Mouse (Mus musculus) retina, postnatal 7 days (tissue): ENCODE measurements around the gene Dagla.

Experiments used
- DNase-seq: peaks from one replicate; pipeline ENCODE4 v3.0.0-alpha.2; 2012; ENCODE audit warnings: low read depth, low spot score

Dagla gene

DNA sequence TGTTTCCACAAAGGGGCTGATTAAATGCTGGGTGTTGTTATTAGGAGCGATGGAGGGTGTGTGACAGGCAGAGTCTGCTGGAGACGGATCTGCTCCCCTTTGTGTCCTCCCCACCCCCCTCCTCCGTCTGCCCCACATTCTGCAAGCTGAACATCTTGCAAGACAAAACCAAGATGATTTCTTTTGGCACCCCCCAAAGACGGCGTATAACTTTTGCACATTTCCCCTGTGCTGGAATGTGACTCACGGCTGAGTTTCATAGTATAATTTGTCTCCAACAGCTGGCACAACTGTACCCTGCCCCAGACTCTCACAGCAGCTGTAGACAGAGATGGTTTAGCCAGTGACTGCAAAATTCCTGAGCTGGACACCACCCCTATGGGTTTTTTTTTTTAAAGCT lies 3.3 kb upstream of the Dagla start:
- DNase-seq, result no peak

DNA sequence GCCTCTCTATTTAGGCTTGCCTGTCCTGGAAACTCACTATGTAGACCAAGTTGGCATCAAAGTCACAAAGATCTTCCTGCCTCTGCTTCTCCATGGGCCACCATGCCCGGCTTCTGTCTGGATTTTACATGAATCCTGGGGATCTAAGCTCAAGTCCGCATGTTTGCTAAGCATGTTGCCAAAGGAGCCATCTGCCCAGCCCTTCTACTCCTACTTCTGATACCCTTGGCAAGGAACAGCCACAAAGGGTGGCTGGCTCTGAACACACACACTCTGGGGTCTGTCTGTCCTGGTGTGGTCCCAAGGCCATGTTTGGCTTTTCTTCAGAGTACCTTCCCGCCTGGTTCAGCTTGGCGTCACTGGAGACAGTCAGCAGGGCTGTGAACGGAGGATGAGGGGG lies 2.7 kb upstream of the Dagla start:
- DNase-seq, result no peak

DNA sequence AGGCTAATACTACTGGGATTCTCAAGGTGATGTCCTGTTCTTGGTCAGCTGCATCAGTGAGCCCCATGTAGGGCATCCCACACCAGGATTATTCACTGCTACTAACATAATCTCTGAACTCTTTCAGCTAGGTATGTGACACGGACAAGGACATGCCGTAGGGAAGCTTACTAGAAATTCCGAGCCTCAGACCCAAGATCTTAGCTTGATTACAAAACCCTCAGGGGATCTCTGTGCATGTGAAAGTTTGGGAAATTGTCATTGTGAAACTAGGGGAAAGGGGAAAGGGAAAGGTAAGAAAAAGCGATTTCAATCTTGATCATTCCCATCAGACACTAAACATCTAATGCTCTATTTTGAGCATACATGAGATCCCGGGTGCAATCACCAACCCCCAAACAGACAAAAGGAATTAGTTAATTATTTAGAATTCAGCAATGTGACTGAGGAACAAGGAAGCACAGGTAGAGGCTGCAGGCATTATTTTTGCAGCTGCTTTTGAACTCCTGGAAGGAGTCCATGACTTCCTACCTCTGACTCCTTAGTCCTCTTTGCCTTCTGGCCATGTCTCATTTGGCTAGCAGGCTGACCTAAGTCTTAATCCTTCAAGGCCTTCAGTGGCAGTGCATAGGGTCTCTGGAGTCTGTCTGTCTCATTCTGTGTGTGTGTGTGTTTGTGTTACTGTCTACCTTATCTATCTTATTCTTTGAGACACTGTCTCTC lies 2.0 kb upstream of the Dagla start:
- DNase-seq, result no peak

DNA sequence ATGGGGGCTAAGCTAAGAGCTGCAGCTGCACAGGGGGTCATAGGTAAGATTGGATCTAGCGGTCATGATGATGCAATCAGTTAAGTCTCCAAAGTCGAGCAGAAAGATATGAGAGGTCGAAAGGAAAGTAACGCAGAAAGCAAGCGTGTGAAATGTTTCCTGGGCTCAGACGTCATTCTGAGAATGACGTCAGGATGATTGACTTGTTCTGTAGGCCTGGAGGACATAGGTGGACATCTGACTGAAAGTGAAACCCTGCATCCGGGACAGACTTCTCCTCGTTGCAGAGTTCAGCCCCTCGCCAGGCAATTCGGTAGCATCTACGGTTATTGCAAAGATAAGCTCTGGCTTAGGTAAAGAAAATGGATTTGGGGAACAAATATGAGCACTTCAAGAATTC lies 963 bp upstream of the Dagla start:
- DNase-seq, result no peak

DNA sequence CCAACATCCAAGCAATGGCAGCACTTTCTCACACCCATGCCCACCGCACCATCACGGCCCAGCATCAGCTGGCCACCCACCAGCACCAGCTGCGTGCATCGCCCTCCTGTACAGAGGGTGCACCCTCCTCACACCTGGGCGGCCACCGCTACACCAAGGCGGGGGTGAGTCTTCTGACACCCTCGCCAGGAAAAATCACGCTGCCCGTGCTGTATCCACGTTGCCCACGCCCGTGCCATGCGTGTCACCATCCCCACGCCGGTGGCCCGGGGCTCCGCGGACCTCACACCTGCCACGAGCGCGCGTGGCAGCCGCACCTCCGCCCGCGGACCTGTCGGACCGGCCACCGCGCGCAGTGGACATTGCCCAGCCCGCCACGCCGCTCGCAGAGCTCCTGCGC lies 282 bp downstream of the Dagla start:
- no peak for DNase-seq

DNA sequence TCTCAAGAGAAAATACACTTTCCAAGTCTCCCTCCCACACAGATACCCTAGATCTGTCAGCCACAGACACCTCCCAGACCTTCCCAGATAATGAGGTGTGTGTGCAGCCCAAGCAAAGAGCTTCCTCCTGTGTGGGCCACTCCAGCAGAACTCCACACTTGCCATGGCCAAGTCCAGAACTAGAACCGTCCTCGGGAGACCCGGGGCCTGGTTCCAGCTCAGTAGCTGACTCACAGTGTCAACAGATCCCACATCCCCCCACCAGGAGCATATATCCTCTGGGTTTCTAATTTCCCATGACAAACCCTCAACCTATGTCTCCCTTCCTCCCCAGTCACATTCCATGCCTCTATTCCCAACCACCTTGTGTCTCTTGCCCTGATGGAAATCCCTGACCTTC lies 1.8 kb downstream of the Dagla start:
- DNase-seq, result no peak

DNA sequence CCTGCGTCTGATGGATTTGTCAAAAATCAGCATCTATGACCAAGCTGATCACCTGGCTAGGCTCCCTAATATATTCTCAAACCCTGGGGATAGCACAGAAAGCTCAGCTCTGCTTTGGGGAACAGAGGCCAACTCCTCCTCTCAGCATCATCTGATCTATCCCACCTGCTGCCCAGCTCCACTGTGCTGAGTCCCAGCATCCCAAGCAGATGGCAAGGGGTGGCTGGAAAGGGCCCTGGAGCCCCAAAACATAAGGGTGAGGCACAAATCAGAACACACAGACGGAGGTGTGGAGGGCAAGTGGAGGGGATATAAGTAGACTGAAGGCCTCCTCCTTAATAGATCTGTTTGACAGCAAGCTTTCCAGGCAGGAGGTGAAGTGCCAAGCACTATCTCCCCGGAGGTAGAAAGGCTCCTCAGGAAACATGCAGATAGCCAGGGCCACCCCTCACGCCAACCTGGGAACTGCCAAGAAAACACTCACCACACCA lies 2.8 kb downstream of the Dagla start:
- DNase-seq, result no peak

DNA sequence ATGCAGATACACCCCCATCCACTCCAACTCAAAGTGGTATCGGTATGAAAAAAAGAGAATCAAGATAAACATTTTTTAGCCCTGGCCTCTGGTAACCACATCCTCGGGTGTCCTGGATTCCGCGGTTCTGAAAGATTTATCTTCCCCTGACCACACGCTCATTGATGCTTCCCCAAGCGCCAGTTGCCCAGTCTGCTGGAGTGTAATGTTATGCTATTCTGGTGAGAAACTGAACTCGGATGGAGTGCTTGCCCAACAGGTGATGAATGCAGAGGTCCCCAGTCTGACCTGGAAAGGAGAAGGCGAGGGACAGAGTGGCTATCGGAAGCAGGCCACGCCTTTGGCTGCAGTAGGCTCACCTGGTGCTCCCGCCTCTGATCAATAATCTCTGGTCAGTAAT lies 3.4 kb downstream of the Dagla start:
- no peak for DNase-seq

DNA sequence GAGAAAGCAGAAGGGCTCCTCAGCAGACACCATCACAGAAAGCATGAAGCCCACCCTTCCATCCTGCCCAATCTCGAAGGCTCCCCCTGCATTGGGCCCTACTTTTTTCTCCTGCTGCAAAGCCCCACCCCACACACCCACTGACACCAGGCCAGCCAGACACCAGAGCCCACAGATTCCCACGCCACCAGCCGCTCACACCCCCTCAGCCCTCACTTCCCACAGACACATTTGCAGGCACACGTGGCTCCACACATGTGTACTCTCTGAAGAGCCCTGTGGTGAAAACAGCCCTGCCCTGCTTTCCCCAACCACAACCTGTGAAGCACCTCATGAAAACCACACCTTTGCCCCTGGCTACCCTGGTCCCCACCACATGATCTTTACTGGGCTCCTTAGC lies 3.9 kb downstream of the Dagla start:
- DNase-seq, result no peak

DNA sequence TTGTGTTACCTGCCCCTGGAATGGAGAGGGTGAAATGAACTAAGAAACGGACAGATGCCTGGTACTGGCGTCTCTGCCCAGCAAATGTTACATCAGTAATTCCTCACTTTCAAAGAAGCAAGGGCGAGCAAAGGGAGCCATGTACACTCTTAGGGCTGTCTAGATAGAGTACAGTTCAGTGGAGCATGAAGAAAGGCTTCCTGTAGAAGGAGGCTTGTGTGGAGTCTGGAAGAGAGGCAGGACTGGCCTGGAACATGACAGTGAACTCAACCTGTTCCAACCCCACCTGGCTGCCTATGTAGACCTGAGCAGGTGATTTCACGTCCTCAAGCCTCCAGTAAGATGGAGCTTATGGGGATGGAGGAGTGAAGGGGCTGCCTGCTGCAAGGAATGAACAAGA lies 6.4 kb downstream of the Dagla start:
- no peak for DNase-seq

DNA sequence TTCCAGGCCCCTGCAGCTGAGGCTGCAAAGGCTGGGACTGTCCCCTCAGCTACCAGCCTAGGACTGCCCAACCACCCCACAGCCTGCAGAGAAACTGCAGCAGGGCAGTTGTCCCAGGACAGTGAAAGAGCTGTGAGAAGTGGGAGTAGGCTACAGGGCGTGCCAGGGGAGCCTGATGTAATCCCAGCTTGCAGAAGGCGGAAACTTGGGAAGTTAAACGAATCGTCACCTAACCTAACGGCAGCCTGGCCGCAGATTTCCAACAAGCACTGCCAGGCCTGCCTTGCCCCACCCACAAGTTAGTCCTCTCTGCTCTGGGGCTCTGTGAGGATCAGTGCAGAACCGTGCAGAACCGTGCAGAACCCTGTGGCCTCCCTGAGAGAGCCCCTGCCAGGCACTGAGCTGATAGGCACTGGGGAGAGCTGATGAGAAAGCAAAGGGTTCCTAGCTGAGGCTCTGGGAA lies 7.6 kb downstream of the Dagla start:
- DNase-seq, result no peak

DNA sequence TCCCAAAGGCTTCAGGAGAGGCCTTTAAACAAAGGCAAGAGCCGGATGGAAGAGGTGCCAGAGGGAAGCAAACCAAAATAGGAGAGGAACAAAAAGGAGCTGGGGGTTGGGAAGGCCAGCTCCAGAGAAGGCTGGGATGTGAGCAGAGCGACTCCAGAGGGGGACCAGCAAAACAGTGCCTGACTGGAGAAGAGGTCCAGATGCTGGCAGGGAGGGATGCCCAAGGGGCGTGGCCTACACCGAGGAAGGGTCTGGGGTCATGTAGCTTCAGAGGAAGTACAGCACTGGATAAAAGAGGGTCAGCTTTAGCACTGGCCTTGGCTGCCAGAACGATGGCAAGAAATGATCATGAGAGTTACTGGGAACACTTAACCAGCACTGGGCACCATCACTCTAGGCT lies 8.4 kb downstream of the Dagla start:
- DNase-seq, result no peak

DNA sequence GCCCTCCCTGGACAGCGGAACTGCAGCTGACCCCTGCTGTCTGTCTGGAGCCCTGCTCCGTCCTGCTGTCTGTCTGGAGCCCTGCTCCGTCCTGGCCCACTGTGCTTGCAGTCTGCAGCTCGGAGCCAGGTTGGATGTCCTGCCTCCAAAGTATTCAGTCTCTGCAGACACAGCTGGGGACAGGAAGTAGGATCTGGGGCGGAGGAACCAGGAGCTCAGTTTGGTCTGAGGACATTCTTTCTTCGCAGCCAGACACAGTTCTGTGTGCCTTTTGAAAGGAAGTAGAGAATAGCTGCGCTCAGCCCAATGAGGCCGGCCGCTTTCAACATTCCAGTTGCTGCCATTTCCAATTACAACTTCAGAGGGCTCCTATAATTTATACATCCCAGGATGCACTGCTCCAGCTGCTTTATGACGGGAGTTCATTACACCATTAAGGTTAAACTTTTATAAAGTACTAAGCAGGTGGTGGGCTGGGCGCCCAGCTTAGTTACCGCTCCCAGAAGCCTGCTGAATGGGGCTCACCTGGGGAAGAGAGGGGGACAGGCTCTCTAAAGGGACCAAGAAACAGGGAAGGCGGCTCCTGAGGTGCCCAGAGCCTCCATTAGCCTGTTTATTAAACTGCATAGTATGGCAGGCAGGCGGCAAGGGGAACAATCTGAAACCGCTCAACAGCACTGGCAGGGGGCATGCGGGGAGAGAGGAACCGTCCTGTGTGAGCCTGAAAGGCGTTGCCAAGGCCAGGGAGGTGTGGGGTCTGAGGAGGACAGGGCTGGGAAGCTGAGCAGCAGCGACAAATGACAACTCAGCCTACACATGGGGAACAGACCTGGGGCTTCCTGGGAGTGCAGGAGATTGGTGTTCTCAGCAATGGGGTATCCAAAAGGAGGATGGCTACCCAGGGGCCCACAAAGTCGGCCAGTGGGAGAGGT lies 9.8 kb downstream of the Dagla start:
- no peak for DNase-seq

DNA sequence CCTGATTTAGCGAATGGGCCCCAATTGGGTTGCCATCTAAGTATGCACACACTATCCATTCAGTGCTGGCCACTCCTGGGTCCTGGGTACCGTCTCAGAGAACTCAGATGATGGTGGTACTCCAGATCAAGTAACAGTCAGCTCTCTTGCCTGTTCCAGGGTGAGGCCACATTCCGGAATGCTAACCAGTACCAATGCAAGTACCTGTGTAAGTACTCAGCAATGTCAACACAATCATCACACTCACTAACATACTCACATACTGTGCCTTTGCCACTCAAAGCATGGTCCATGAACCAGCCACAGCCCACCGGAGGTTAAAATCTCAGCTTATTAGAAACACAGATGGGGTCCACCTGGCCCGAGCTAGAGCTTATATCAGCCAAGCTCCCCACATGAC lies 10.7 kb downstream of the Dagla start:
- no peak for DNase-seq

DNA sequence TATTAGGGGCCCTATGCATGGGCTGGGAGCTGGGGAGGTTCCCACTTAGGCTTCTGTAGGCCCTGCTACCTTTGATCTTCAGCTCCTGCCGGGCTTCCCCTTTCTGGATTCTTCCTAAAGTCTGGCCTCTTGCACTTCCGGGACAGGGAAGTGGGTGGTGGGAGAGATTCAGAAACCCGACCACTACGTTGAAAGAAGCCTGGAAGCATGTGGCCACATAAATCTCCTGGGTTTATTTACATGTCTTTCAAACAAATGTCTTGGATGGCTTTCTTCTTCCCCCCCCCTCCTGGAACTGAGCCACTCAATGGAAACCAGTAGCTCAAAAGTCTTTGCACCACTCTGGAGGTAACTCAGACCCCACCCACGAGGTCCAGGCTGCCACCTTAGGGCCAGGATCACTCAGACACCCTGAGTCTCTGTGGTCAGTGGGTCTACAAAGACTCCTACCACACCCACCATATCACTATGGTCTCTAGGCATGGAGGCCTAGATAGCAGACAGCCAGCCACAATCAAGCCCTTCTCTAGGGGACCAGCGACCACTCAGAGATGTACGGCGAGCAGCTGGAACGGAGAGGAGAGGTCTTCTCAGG lies 12.7 kb downstream of the Dagla start:
- DNase-seq, result no peak

DNA sequence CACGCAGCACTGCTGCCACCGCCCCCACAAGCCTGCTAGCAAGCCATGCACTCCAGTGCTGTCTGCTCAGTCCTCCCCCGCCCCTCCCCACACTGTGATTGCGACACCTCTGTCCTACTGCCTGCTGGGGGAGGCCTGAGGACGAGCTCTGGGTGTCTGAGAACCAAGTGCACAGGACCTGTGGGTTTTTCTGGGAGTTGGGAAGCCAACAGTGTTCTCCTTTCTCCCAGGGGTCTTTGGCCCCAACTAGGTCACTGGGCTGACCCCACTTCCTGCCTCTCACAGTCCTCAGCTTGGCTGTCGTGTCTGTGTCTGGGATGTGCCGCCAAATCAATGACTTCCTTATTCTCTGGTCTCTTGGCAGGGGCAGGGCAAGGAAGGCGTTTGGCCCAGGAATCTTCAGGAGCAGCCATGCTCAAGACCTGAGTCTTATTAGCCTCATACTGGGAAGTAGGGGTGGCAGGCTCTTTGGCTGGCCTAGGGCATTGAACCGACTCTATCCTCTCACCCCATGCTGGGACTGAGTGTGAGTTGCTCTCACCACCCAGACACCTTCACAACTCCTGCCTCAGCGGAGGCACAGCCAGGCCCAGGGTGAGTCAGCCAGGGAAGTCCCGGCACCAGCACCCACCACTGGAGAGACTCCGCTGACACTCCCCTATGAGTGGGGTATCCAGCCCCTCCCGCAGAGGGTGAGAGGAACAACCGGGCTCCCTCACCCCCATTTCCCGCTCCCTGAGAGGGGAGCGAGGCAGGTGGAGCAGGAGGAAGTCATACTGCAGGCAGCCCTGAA lies 14.3 kb downstream of the Dagla start:
- no peak for DNase-seq

DNA sequence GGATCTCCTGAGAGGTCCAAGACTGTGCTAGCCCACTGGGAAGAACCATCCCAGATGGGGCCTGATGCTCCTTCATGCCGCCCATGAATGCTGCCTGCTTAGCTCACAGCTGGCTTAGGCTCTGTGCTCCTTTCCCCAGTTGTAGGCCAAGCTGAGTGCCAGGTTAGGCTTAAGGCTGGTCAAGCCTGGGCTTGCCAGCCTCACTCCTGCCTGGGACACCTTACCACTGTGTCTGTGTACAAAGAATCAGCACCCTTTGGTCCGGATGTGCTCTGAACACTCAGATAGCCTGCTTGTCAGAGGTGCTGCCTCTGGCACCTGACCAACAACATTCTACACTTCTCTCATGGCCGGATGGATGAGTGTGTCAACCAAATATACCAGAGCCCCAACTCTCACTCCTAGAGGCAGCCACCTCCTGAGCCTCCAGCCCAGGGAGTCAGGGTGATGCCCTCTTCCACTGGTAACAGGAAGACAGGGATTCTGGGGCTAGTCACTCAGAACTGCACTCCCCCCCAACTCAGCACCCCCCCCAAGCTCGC lies 15.0 kb downstream of the Dagla start:
- DNase-seq, result no peak

DNA sequence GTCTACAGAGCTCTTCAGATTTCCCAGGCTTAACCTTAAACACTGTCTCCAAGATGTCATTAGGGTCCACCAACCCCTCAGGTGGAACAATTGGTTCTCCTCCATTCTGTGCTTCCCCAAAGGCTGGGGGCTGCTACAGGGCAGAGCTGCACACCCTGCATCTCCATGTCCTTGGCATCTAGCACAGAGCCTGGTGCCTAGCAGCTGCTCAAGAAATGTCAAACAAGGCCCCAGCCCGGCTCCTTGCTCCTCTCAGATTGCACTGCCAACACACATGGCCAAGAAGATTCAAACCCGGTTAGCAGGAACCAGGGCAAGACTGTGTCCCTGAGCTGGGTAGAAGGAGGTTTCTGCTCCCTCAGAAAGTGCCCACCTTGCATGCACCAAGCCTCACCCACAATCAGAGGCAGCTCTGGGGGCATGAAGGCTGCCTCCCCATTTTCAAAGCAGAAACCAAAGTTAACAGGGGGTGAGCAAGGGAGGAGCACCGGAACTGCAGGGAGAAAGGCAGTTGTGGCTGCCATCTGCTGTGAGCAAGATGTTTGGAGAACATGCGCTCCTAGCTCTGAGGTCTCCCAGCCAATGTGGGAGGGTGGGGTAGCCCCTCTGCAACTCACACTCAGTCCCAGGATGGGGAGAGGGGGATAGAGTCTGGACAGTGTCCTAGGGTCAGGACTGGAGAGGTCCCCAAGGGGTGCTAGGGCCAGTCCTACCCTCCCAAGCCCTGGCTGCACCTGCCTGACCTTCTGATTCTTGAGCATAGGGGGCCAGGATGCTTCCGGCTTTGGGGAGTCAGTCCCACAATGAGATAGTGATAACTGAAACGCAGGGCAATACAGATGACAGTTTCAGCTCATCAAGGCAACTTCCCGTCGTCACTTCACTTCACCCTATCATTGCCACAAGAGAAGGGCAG lies 16.3 kb downstream of the Dagla start:
- DNase-seq, result no peak

DNA sequence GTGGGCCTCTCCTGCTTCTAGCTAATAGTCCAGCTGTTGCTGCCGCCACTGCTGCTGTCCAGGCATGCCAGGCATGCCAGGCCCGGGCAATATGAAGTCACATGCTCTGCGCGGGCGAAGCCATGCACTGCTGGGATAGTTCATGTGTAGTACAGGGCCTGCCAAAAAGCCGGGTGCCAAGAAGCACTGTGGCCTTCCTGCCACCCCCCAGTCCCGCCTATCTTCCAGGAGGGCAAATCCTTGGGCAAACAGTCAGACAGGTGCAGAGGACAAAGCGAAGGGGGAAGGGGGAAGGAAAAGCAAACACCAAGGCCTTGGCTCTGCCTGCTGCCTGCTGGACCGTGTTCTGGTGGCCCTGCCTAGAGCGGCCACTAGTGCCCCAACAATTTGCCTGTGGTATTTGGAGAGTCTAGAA lies 18.2 kb downstream of the Dagla start:
- DNase-seq, result no peak
